Mouse (Mus musculus) intestine, embryonic 15.5 days (tissue): ENCODE data around the gene Rab40c. TPM values are rescaled to one million over a fixed set of nuclear protein-coding genes. Genes with fewer than 3 reads are reported as not detected.

Experiments
- ATAC-seq: fragments of 200-750 bp; cut with Nextera tagmentation; 2 replicates; pipeline ENCODE4 v1.8.0; 2017; ENCODE audit warnings: moderate TSS enrichment, moderate library complexity
- H3K27ac ChIP-seq: fragments of 300-500 bp; sonication (generic); 2 replicates; pipeline ENCODE4 v1.5.1; 2015; ENCODE audit warnings: mild to moderate bottlenecking, inconsistent platforms
- H3K27me3 ChIP-seq: fragments of 300-500 bp; sonication (generic); replicated peaks from 2 replicates; pipeline ENCODE4 v1.6.1; 2015; ENCODE audit warnings: inconsistent platforms
- H3K36me3 ChIP-seq: fragments of 300-500 bp; sonication (generic); 2 replicates; pipeline ENCODE4 v1.6.1; 2015; ENCODE audit warnings: inconsistent platforms
- H3K4me1 ChIP-seq: fragments of 300-500 bp; sonication (generic); replicated peaks from 2 replicates; pipeline ENCODE4 v1.6.1; 2015; ENCODE audit warnings: inconsistent platforms
- H3K4me2 ChIP-seq: fragments of 300-500 bp; sonication (generic); replicated peaks from 2 replicates; pipeline ENCODE4 v1.6.1; 2015; ENCODE audit warnings: mild to moderate bottlenecking, inconsistent platforms
- H3K4me3 ChIP-seq: fragments of 300-500 bp; sonication (generic); replicated peaks from 2 replicates; pipeline ENCODE4 v1.5.1; 2015; ENCODE audit warnings: inconsistent platforms
- H3K9ac ChIP-seq: fragments of 300-500 bp; sonication (generic); 2 replicates; pipeline ENCODE4 v1.6.1; 2015; ENCODE audit warnings: inconsistent platforms
- H3K9me3 ChIP-seq: fragments of 300-500 bp; sonication (generic); 2 replicates; pipeline ENCODE4 v1.6.1; 2016; ENCODE audit warnings: inconsistent platforms
- WGBS: fragments of 180-500 bp; shearing (Covaris S2); methylation state at CpG from one replicate; pipeline ENCODE4 v1.1.7; 2015; 5-methylcytosine and 5-hydroxymethylcytosine counted together
- polyA plus RNA-seq: library from polyadenylated mRNA; unstranded; fragments of >200 nt; fragmentation: Nextera tagmentation; extraction: Ambion mirVana; gene quantifications from 2 replicates; pipeline ENCODE4 v1.2.1, GENCODE M21; 2015

The Rab40c gene
- polyA plus RNA-seq, 1 experiment from 2014 or later: 21.4 TPM

DNA sequence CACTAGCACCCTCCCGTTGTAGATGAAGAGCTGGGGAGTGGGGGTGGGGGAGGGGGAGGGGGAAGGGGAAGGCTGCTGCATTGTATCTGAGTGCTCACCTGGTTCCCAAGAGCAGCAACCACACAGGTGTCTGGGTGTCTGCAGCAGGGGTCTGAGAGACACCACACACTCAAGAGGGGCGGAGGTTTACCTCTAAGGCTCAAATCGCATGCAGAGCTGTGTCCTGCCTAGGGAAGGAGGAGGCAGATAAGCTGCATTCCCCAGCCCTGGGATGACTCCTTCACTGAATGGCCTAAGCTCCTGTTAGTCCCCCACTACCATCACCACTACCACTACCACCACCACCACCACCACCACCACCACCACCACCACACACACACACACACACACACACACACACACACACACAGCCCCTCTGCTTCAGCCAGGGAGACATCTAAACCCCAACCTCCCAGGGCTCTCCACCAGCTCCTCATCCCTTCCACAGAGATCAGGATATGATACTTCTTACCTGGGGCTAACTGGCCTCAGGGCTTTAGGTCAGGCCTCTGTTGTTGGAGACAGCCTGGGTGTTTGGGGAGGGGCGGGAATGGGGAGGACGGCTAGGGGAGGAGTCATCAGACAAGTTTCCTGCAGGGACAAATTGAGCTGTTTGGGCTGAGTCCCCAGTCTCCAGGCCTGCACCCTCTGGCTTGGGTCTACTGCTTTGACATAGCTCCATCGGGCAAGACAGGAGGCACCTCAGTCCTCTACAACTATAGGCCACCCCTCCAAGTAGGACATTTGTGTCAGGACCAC is 25.0 kb upstream of the Rab40c start, which contains the start of the genes Pigq and Nhlrc4:
Gene Pigq (minus strand): TSS at position 571 of the 798 bp plus-strand sequence.
Gene Nhlrc4 (minus strand): TSS at position 596 of the 798 bp plus-strand sequence.
- H3K9ac ChIP-seq: no peak within 1 kb of the TSS
- ATAC-seq: no peak
- H3K4me1 ChIP-seq: peaks cover 14% of the 10 kb centered on the region
- no peaks in the 10 kb centered on the region for H3K36me3 ChIP-seq
- no peak within 1 kb of the TSS for H3K4me3 ChIP-seq
- 53% methylated on average over 6 of the region's 6 CpGs for WGBS
- H3K27ac ChIP-seq: no peak within 1 kb of the TSS
- H3K4me2 ChIP-seq: no peak within 1 kb of the TSS
- no peaks in the 10 kb centered on the region for H3K9me3 ChIP-seq
- no peaks in the 10 kb centered on the region for H3K27me3 ChIP-seq

GRCm38 (mm10) chr17:25943769-25944168 is 24.2 kb upstream of the Rab40c start:
- Histone ChIP-seq H3K36me3 (peaks cover 3% of the 10 kb centered on the region; the same call in 1 of the 2 replicates), H3K4me1 (peaks cover 14% of the 10 kb centered on the region), H3K27me3 (no peaks in the 10 kb centered on the region), H3K4me3 (no peak overlapping the region), H3K9me3 (no peaks in the 10 kb centered on the region), H3K9ac (no peak overlapping the region), H3K4me2 (no peak overlapping the region), H3K27ac (no peak overlapping the region)
- ATAC-seq: no peak
- 68% methylated on average over 9 of the region's 9 CpGs for WGBS

- Histone ChIP-seq H3K36me3 (peaks cover 5% of the 10 kb centered on the region; the same call in 1 of the 2 replicates), H3K27me3 (no peaks in the 10 kb centered on the region), H3K4me1 (peaks cover 14% of the 10 kb centered on the region), H3K4me2 (no peak overlapping the region), H3K9ac (no peak overlapping the region), H3K27ac (no peak overlapping the region), H3K4me3 (no peak overlapping the region), H3K9me3 (no peaks in the 10 kb centered on the region)
- WGBS: 87% methylated on average over 3 of the region's 3 CpGs
- no peak for ATAC-seq
Observed at GRCm38 (mm10) chr17:25943221-25943620, 23.7 kb upstream of the Rab40c start.

- Histone ChIP-seq H3K27me3 (no peaks in the 10 kb centered on the region), H3K9me3 (no peaks in the 10 kb centered on the region), H3K27ac (no peak overlapping the region), H3K4me1 (peaks cover 14% of the 10 kb centered on the region), H3K9ac (no peak overlapping the region), H3K36me3 (peaks cover 5% of the 10 kb centered on the region; the same call in 1 of the 2 replicates), H3K4me2 (peak overlapping the region; percentile 76; the same call in 1 of the 2 replicates), H3K4me3 (no peak overlapping the region)
- WGBS: 85% methylated on average over 2 of the region's 2 CpGs
- ATAC-seq: peak; percentile 77
Observed at GRCm38 (mm10) chr17:25942597-25943151, 23.1 kb upstream of the Rab40c start.

- WGBS: 3% methylated on average over 54 of the region's 54 CpGs
- peak overlapping the region; percentile 80 for H3K4me3 ChIP-seq
- ATAC-seq: peak; percentile 80
- H3K27me3 ChIP-seq: no peaks in the 10 kb centered on the region
- H3K4me1 ChIP-seq: peaks cover 14% of the 10 kb centered on the region
- peak overlapping the region; percentile 82 for H3K27ac ChIP-seq
- H3K4me2 ChIP-seq: peak overlapping the region; percentile 76
- peaks cover 13% of the 10 kb centered on the region; the same call in 1 of the 2 replicates for H3K36me3 ChIP-seq
- H3K9me3 ChIP-seq: no peaks in the 10 kb centered on the region
- peak overlapping the region; percentile 95 for H3K9ac ChIP-seq
Observed at GRCm38 (mm10) chr17:25941511-25942241, 22.1 kb upstream of the Rab40c start.

- WGBS: 90% methylated on average over 1 of the region's 1 CpGs
- no peak overlapping the region for H3K4me2 ChIP-seq
- no peaks in the 10 kb centered on the region for H3K27me3 ChIP-seq
- peaks cover 58% of the 10 kb centered on the region for H3K36me3 ChIP-seq
- no peak for ATAC-seq
- no peak overlapping the region for H3K27ac ChIP-seq
- no peak overlapping the region for H3K9ac ChIP-seq
- no peaks in the 10 kb centered on the region for H3K9me3 ChIP-seq
- H3K4me3 ChIP-seq: no peak overlapping the region
- no peaks in the 10 kb centered on the region for H3K4me1 ChIP-seq
Observed at GRCm38 (mm10) chr17:25934526-25934925, 15.0 kb upstream of the Rab40c start.

- H3K36me3 ChIP-seq: peaks cover 30% of the 10 kb centered on the region
- no peak overlapping the region for H3K9ac ChIP-seq
- H3K27ac ChIP-seq: no peak overlapping the region
- H3K4me2 ChIP-seq: no peak overlapping the region
- ATAC-seq: no peak
- H3K4me3 ChIP-seq: no peak overlapping the region
- H3K4me1 ChIP-seq: 0 out of 2 replicates have a peak, but pooled peaks cover 3% of the 10 kb centered on the region
- H3K27me3 ChIP-seq: no peaks in the 10 kb centered on the region
- H3K9me3 ChIP-seq: no peaks in the 10 kb centered on the region
- 73% methylated on average over 2 of the region's 2 CpGs for WGBS
Observed at GRCm38 (mm10) chr17:25925348-25925747, 5.8 kb upstream of the Rab40c start.

- 81% methylated on average over 5 of the region's 5 CpGs for WGBS
- H3K9ac ChIP-seq: no peak overlapping the region
- peaks cover 22% of the 10 kb centered on the region for H3K4me1 ChIP-seq
- no peak overlapping the region for H3K4me2 ChIP-seq
- H3K27me3 ChIP-seq: no peaks in the 10 kb centered on the region
- H3K9me3 ChIP-seq: no peaks in the 10 kb centered on the region
- no peak overlapping the region for H3K27ac ChIP-seq
- ATAC-seq: no peak
- no peak overlapping the region for H3K4me3 ChIP-seq
- peaks cover 10% of the 10 kb centered on the region; the same call in 1 of the 2 replicates for H3K36me3 ChIP-seq
Observed at GRCm38 (mm10) chr17:25922120-25922519, 2.6 kb upstream of the Rab40c start.

GRCm38 (mm10) chr17:25919786-25920642 is 487 bp upstream of the Rab40c start:
- Histone ChIP-seq H3K4me3 (peak overlapping the region; percentile 98), H3K27ac (peak overlapping the region; percentile 93), H3K9ac (peak overlapping the region; percentile 70), H3K9me3 (no peaks in the 10 kb centered on the region), H3K27me3 (no peaks in the 10 kb centered on the region), H3K36me3 (no peaks in the 10 kb centered on the region), H3K4me1 (peaks cover 29% of the 10 kb centered on the region), H3K4me2 (peak overlapping the region; percentile 85)
- peak; percentile 98 for ATAC-seq
- WGBS: under 1% methylated on average over 40 of the region's 40 CpGs

DNA sequence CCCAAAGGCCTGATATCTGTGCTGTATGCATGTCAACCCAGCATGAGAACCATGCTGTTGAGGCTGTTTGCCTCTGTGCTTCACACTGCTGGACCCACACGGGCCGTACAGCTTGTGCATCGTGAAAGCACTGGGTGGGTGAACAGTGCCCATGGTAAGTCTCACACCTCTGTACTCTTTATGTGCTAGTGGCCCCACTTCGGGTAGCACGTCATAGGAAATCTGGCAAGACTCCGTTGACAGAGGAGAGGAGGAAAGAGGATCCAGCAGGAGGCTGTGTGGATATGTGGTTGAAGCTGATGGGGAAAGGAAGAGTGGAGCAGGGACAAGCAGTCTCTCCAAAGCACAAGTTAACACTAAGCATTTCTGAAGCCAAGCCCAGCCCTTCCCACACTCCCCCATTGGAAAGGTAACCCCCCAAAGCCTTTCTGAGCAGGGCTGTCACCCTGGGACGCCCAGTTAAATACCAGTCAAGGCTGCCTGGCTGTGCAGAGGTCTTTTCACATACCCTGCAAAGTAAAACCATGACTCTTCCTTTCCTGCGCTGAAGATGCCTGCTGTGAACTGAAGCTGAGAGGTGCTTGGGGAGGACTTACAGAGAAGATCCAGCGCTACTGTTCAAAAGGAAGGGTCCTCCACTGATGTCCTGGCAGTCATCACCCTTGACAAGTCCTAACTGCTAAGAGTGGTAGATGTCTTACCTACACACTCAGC is 1.3 kb downstream of the Rab40c start:
- Histone ChIP-seq H3K4me2 (peak overlapping the region; percentile 87), H3K36me3 (no peaks in the 10 kb centered on the region), H3K9ac (peak overlapping the region; percentile 86), H3K27me3 (no peaks in the 10 kb centered on the region), H3K9me3 (no peaks in the 10 kb centered on the region), H3K4me1 (peaks cover 33% of the 10 kb centered on the region), H3K27ac (no peak overlapping the region), H3K4me3 (peak overlapping the region; percentile 98)
- WGBS: 77% methylated on average over 9 of the region's 9 CpGs
- ATAC-seq: no peak
